Mouse (Mus musculus) forebrain, embryonic 15.5 days (tissue): Measurements from ENCODE around the gene Slc16a14. TPM values are rescaled to one million over a fixed set of nuclear protein-coding genes. Genes with fewer than 3 reads are reported as not detected.
A peak's percentile ranks its signal among the peaks of the same experiment; 100 is the strongest.

Source experiments
- ATAC-seq: fragments of 200-750 bp; cut with Nextera tagmentation; replicated peaks from 2 replicates; pipeline ENCODE4 v1.8.0; 2017; ENCODE audit warnings: mild to moderate bottlenecking, moderate TSS enrichment, moderate library complexity
- H3K27ac ChIP-seq: fragments of 300-500 bp; sonication (generic); replicated peaks from 2 replicates; pipeline ENCODE4 v1.5.1; 2015; ENCODE audit warnings: mild to moderate bottlenecking, inconsistent platforms
- H3K27me3 ChIP-seq: fragments of 300-500 bp; sonication (generic); 2 replicates; pipeline ENCODE4 v1.6.1; 2015; ENCODE audit warnings: inconsistent platforms
- H3K36me3 ChIP-seq: fragments of 300-500 bp; sonication (generic); 2 replicates; pipeline ENCODE4 v1.6.1; 2015; ENCODE audit warnings: mild to moderate bottlenecking, inconsistent platforms
- H3K4me1 ChIP-seq: fragments of 300-500 bp; sonication (generic); 2 replicates; pipeline ENCODE4 v1.6.1; 2015; ENCODE audit warnings: inconsistent platforms
- H3K4me2 ChIP-seq: fragments of 300-500 bp; sonication (generic); replicated peaks from 2 replicates; pipeline ENCODE4 v1.6.1; 2015; ENCODE audit warnings: mild to moderate bottlenecking, inconsistent platforms
- H3K4me3 ChIP-seq: fragments of 300-500 bp; sonication (generic); 2 replicates; pipeline ENCODE4 v1.5.1; 2015; ENCODE audit warnings: mild to moderate bottlenecking, inconsistent platforms
- H3K9ac ChIP-seq: fragments of 300-500 bp; sonication (generic); replicated peaks from 2 replicates; pipeline ENCODE4 v1.6.1; 2015; ENCODE audit warnings: mild to moderate bottlenecking, inconsistent platforms
- H3K9me3 ChIP-seq: fragments of 300-500 bp; sonication (generic); 2 replicates; pipeline ENCODE4 v1.6.1; 2016; ENCODE audit warnings: inconsistent platforms
- WGBS: fragments of 180-500 bp; shearing (Covaris S2); methylation state at CpG from one replicate; pipeline ENCODE4 v1.1.7; 2015; ENCODE audit warnings: mixed read lengths; 5-methylcytosine and 5-hydroxymethylcytosine counted together
- polyA plus RNA-seq: library from polyadenylated mRNA; unstranded; fragments of >200 nt; fragmentation: Nextera tagmentation; extraction: Ambion mirVana; gene quantifications from 2 replicates; pipeline ENCODE4 v1.2.1, GENCODE M21; 2015

Gene Slc16a14
- polyA plus RNA-seq, 1 experiment from 2014 or later: 9.2 TPM

DNA sequence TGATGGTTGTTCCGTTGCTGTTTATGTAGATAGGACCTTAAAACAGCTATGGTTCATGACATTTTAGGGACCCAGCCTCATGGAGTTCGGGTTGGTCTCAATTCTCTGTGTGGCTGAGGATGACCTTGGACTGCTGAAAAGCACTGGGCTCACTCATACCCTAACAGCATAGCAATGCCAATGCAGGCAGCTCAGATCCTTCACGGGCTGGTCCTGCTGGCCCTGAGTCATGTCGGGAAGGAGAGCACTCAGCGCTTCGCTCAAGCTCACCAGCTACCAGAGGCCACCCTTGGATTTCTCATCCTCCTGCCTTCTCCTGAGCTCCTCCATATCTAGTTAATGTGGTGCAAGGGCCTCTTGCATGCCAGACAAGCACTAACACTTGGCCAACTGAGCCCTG, 35.8 kb downstream of the Slc16a14 start:
- Histone ChIP-seq H3K9me3 (no peaks in the 10 kb centered on the region), H3K36me3 (no peaks in the 10 kb centered on the region), H3K4me2 (no peak overlapping the region), H3K4me1 (no peaks in the 10 kb centered on the region), H3K27me3 (no peaks in the 10 kb centered on the region), H3K27ac (no peak overlapping the region), H3K4me3 (no peak overlapping the region), H3K9ac (no peak overlapping the region)
- 94% methylated on average over 6 of the region's 6 CpGs for WGBS
- ATAC-seq: no peak

DNA sequence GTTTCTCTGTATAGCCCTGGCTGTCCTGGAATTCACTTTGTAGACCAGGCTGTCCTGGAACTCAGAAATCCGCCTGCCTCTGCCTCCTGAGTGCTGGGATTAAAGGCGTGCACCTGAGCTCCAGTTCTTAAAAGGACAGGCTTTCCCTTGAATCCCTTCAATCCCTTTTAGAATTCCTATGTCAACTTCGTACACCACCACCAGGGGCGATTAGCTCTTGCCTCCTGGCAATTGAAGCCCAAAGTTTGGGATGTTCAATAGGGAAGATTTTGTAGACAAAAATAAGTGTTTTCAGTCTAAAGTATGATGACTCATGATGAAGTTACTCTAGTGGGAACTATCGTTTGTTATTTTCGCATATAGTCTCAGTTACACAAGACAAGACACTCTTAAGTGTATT, 37.6 kb downstream of the Slc16a14 start:
- 86% methylated on average over 6 of the region's 6 CpGs for WGBS
- Histone ChIP-seq H3K9me3 (no peaks in the 10 kb centered on the region), H3K4me1 (no peaks in the 10 kb centered on the region), H3K4me3 (no peak overlapping the region), H3K27ac (no peak overlapping the region), H3K9ac (no peak overlapping the region), H3K36me3 (no peaks in the 10 kb centered on the region), H3K27me3 (no peaks in the 10 kb centered on the region), H3K4me2 (no peak overlapping the region)
- no peak for ATAC-seq

DNA sequence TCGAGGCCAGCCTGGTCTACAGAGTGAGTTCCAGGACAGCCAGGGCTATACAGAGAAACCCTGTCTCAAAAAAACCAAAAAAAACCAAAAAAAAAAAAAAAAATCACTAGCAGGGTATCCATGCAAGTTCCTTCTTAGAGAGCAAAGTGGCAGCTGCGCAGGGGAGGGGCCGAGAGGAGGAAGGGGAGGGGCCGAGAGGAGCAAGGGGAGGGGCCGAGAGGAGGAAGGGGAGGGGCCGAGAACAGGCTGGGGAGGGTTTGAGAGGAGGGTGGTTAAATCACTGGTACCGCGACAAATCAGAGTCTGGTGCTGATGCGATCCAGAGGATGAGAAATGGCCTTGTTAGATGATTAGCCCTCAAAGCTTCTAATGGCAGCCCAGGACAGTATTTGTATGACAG, 43.2 kb downstream of the Slc16a14 start:
- no peaks in the 10 kb centered on the region for H3K27me3 ChIP-seq
- H3K9me3 ChIP-seq: no peaks in the 10 kb centered on the region
- no peak overlapping the region for H3K27ac ChIP-seq
- H3K4me3 ChIP-seq: no peak overlapping the region
- no peaks in the 10 kb centered on the region for H3K36me3 ChIP-seq
- ATAC-seq: no peak
- H3K4me2 ChIP-seq: no peak overlapping the region
- 81% methylated on average over 9 of the region's 9 CpGs for WGBS
- H3K4me1 ChIP-seq: peaks cover 13% of the 10 kb centered on the region
- H3K9ac ChIP-seq: no peak overlapping the region

DNA sequence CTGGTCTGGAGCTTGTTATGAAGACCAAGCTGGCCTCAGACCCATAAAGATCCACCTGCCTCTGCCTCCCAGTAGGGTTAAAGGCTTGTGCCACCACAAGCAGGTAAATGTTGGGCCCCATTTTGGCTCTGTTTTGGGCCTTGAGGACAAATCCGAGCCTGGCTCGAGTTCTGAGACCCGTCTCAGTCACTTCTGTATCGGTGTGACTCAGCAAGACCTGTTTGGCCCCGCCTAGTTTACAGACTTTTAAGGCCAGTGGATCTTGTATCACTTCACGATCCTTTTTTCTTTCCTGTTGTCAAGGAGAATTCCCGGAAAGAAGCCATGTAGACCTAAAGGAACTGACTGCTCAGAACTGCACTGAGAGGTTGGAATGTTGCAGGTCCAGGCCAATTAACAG, 44.4 kb downstream of the Slc16a14 start:
- H3K9ac ChIP-seq: no peak overlapping the region
- ATAC-seq: 0 out of 2 replicates have a peak, but pooled peaks have one; percentile 6
- no peak overlapping the region for H3K4me3 ChIP-seq
- no peaks in the 10 kb centered on the region for H3K27me3 ChIP-seq
- 52% methylated on average over 7 of the region's 7 CpGs for WGBS
- H3K36me3 ChIP-seq: no peaks in the 10 kb centered on the region
- no peaks in the 10 kb centered on the region for H3K9me3 ChIP-seq
- no peak overlapping the region for H3K4me2 ChIP-seq
- H3K27ac ChIP-seq: peak overlapping the region; percentile 27
- peaks cover 13% of the 10 kb centered on the region for H3K4me1 ChIP-seq

DNA sequence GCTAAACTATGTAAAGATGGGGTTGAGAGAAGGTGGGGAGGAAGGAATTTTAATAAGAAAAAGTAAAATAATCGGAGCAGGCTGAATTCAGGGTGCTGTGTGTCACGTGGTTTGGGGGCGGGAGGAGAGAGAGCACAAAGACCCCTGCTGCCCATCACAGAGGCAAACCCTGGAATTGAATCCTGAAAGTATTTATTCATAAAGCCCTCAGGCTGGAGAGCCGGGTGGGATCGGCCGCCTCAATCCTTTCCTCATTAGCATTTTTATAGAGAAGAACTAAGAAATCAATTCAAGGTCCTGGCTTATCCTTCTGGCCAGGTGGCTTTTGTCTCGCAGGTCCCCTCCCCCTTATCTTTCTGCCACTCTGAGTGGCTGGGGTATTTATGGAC, 44.9 kb downstream of the Slc16a14 start:
- Histone ChIP-seq H3K36me3 (no peaks in the 10 kb centered on the region), H3K27ac (peak overlapping the region; percentile 27), H3K4me2 (peak overlapping the region; percentile 21), H3K4me3 (no peak overlapping the region), H3K9ac (no peak overlapping the region), H3K27me3 (no peaks in the 10 kb centered on the region), H3K4me1 (peaks cover 13% of the 10 kb centered on the region), H3K9me3 (no peaks in the 10 kb centered on the region)
- 2% methylated on average over 7 of the region's 7 CpGs for WGBS
- ATAC-seq: peak; percentile 81

DNA sequence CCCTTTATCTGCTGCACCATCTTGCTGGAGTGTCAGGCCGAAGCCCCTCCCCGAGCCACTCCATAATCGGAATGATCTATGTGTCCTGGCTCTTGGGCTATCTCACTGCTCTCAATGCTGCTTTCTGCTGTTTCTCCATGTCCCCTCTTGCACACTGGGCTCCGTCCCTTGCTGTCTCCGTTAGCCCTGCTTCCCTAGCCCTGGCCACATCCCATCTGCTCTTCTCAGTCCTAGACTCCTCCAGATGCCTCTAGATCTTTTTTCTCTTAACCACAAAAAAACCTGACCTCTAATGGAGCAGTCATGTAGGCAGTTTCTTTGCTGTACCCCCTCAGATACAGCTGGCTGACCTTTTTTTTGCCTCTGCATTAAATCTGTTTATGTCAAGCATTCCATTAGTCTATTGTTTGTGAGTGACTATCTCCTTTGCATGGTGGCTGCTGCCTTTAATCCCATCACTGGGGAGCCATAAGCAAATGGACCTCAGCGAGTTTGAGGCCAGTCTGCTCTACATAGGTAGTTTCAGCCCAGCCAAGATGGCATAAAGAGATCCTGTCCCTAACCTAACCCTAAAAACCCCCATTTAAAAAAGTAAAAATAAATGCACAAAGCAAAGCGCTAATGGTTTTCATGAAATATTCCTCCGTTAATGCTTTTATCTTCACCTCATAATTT, 45.5 kb downstream of the Slc16a14 start:
- peak overlapping the region; percentile 21 for H3K4me2 ChIP-seq
- no peaks in the 10 kb centered on the region for H3K9me3 ChIP-seq
- no peak overlapping the region for H3K4me3 ChIP-seq
- no peaks in the 10 kb centered on the region for H3K27me3 ChIP-seq
- peak overlapping the region; percentile 27 for H3K27ac ChIP-seq
- peak; percentile 47 for ATAC-seq
- 36% methylated on average over 8 of the region's 8 CpGs for whole genome bisulfite sequencing
- peaks cover 13% of the 10 kb centered on the region for H3K4me1 ChIP-seq
- no peaks in the 10 kb centered on the region for H3K36me3 ChIP-seq
- no peak overlapping the region for H3K9ac ChIP-seq

DNA sequence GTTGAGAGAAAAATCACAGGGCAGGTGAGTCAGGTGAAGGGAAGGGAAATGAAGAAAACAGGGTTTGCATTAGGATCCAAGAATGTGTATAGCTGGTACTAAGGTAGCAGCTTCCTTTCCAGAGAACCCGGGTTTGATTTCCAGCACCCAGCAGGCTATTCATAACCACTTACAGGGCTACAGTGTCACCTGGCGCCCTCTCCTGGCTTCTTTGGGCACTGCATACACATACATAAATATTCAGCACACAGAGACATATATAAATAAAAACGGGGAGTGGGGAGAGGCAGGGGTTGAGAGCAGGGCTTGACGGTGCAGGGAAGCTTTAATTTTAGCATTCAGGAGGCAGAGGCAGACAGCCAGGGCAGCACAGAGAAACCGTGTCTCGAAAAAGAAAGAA, 49.0 kb downstream of the Slc16a14 start:
- no peaks in the 10 kb centered on the region for H3K27me3 ChIP-seq
- H3K9ac ChIP-seq: no peak overlapping the region
- H3K4me3 ChIP-seq: no peak overlapping the region
- no peaks in the 10 kb centered on the region for H3K36me3 ChIP-seq
- H3K4me2 ChIP-seq: no peak overlapping the region
- H3K9me3 ChIP-seq: no peaks in the 10 kb centered on the region
- no peak overlapping the region for H3K27ac ChIP-seq
- 92% methylated on average over 6 of the region's 6 CpGs for WGBS
- ATAC-seq: no peak
- H3K4me1 ChIP-seq: peaks cover 13% of the 10 kb centered on the region

DNA sequence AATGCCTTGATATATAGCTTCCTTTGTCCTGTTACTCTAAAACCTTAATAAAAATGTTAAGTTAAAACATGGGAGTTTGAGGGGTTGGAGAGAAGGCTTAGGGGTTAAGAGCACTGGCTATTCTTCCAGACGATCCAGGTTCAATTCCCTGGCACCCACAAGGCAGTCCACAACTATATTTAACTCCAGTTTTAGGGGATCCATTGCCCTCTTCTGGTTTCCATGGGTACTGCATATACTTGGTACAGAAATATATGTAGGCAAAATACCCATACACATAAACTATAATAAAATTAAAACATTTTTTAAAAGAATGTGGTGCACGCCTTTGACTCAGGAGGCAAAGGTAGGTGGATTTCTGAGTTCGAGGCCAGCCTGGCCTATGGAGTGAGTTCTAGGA, 49.8 kb downstream of the Slc16a14 start:
- Histone ChIP-seq H3K4me1 (peaks cover 10% of the 10 kb centered on the region), H3K9ac (no peak overlapping the region), H3K27ac (no peak overlapping the region), H3K4me3 (no peak overlapping the region), H3K27me3 (no peaks in the 10 kb centered on the region), H3K36me3 (no peaks in the 10 kb centered on the region), H3K4me2 (no peak overlapping the region), H3K9me3 (no peaks in the 10 kb centered on the region)
- ATAC-seq: no peak
- 88% methylated on average over 3 of the region's 3 CpGs for WGBS

DNA sequence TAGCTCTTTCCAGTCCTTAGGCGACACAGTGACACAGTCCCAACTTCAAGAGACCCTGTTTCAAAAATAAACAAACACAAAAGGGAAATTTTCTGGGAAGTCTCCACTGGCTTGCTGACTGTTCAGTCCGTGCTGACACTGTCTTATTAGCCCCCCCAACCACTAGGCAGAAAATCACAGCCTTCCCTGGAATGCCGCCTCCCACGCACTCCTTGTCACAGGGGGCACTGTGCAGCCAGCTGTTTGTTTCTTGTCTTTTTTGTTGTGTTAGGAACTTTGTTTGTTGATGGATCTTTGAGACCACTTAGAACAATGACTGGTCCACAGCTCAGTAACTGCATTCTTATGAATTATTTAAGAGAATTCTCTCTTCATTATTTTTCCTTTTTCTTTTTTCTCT, 51.0 kb downstream of the Slc16a14 start:
- no peak overlapping the region for H3K27ac ChIP-seq
- H3K9me3 ChIP-seq: no peaks in the 10 kb centered on the region
- no peaks in the 10 kb centered on the region for H3K4me1 ChIP-seq
- H3K4me2 ChIP-seq: no peak overlapping the region
- no peak overlapping the region for H3K4me3 ChIP-seq
- no peak overlapping the region for H3K9ac ChIP-seq
- WGBS: 66% methylated on average over 4 of the region's 4 CpGs
- H3K36me3 ChIP-seq: no peaks in the 10 kb centered on the region
- H3K27me3 ChIP-seq: no peaks in the 10 kb centered on the region
- no peak for ATAC-seq

DNA sequence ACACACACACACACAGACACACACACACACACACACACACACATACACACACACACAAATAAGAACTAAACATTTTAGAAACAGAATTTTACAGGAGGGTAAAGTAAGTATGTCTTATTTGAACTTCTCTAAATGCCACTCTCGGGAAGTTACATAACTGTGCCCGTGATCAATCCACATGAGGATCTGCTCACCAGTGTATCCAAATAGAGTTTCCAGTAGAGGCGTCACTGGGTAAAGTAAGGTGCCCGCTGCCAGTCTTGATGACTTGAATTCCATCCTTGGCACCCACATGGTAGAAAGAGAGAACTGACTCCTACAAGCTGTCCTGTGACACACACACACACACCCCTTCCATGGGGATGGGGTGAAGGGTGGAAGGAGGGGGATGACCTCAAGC, 52.0 kb downstream of the Slc16a14 start:
- no peak for ATAC-seq
- Histone ChIP-seq H3K36me3 (no peaks in the 10 kb centered on the region), H3K27ac (no peak overlapping the region), H3K4me2 (no peak overlapping the region), H3K4me3 (no peak overlapping the region), H3K9ac (no peak overlapping the region), H3K27me3 (no peaks in the 10 kb centered on the region), H3K9me3 (no peaks in the 10 kb centered on the region), H3K4me1 (no peaks in the 10 kb centered on the region)
- WGBS: 96% methylated on average over 4 of the region's 4 CpGs

DNA sequence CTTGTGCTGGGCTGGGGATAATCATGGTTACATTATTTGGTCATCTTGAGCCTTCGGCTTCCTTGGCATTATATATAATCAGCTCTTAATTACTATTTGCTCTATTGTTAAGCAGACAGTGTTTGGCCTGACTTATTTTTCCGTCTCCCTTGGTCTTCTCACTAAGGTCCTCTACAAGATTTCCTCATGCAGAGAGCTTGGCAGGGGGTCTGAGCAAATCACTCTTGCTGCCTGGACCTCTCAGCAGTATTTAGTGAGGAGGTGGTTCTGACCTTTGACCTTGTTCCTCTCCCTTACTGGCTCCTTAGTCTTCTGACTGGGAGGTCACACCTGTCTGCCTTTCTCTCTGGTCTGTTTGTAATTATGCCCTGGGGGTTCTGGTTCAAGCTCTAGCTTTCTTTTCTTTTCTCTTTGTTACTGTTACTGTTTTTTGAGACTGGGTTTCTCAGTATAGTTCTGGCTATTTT, 52.8 kb downstream of the Slc16a14 start:
- Histone ChIP-seq H3K9me3 (no peaks in the 10 kb centered on the region), H3K4me2 (no peak overlapping the region), H3K36me3 (no peaks in the 10 kb centered on the region), H3K4me3 (no peak overlapping the region), H3K9ac (no peak overlapping the region), H3K4me1 (no peaks in the 10 kb centered on the region), H3K27ac (no peak overlapping the region), H3K27me3 (no peaks in the 10 kb centered on the region)
- no peak for ATAC-seq
- WGBS: 21% methylated on average over 2 of the region's 2 CpGs

DNA sequence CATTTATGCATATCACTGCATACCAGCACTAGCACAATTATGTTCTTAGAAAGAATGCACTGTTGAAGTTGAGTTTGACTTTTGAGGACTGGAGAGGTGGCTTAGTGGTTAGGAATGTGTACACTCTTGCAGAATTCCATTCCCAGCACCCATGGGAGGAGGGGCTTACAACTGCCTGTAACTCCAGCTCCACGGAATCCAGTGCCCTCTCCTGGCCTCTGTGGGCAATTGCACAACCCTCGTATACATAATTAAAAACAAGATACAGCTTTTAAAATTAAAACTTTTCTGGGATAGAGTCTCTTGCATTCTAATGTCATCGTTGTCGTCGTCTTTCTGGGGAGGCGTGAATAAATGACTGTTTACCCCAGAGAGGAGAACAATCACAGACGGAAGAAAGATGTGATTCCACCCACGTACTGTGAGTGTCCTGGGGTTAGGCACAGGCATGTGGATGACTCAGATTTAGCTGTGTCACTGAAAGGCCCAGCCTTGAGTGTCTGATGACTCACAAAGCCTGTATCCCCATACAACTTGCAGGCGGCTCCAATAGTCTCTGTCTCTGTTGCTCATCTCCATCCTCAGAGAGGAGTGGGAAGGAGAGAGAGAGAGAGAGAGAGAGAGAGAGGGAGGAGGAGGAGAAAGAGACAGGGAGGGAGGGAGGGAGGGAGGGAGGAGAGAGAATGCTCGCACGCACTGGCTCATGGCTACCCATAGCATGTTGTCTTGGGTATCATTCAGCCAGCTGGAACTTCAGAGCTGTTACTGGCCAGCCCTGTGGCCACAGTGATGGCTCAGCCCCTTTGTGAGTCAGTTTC, 53.5 kb downstream of the Slc16a14 start:
- H3K4me1 ChIP-seq: no peaks in the 10 kb centered on the region
- WGBS: 66% methylated on average over 11 of the region's 11 CpGs
- no peaks in the 10 kb centered on the region for H3K27me3 ChIP-seq
- H3K9ac ChIP-seq: no peak overlapping the region
- no peak for ATAC-seq
- no peak overlapping the region for H3K27ac ChIP-seq
- no peaks in the 10 kb centered on the region for H3K36me3 ChIP-seq
- H3K9me3 ChIP-seq: no peaks in the 10 kb centered on the region
- no peak overlapping the region for H3K4me3 ChIP-seq
- no peak overlapping the region for H3K4me2 ChIP-seq
